Mouse (Mus musculus): ENCODE results near the gene Hist1h2ap. TPM values are rescaled to one million over a fixed set of nuclear protein-coding genes. Genes with fewer than 3 reads are reported as not detected.
A peak's percentile ranks its signal among the peaks of the same experiment; 100 is the strongest.
"Not testable (repeated sequence)": the region's sequence is repeated elsewhere in the genome, so short reads cannot be mapped to it uniquely, and the experiment has no call there.

Hist1h2ap gene
- 2,700 and 3,374 TPM in 2 replicates for polyA plus RNA-seq (2016; fragmentation: Nextera tagmentation; extraction: Ambion mirVana)

DNA sequence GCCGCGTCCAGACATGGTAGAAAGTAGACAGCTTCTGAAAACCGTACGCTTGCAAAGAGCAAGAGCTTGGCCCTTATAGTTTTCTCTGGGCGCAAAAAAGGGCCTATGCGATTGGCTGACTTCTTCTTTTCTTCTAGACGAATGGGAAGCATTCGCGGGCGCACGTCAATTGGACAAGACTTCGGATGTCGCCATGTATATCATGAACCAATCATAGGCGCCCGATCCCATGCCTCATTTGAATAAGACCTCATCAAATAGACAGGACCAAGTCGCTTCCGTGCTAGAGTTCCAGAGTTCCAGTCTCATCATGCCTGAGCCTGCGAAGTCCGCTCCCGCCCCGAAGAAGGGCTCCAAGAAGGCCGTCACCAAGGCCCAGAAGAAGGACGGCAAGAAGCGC lies at the start of gene Hist1h2ap, which contains the start of gene Hist1h2br:
Hist1h2ap (minus strand) TSS at position 47 of the 400 bp plus-strand sequence.
Hist1h2br (plus strand) TSS at position 283 of the 400 bp plus-strand sequence.
- H3K4me1 ChIP-seq; H3K27me3 ChIP-seq; H3K9me3 ChIP-seq (replicated peaks); H3K27ac ChIP-seq; H3K36me3 ChIP-seq; H3K9ac ChIP-seq; H3K4me3 ChIP-seq; H3K4me2 ChIP-seq (replicated peaks): not testable (repeated sequence)
- WGBS: no CpG with 5 or more reads among the region's 24 CpGs
- ATAC-seq (ENCODE audit: low FRiP score): peak; percentile 97

DNA sequence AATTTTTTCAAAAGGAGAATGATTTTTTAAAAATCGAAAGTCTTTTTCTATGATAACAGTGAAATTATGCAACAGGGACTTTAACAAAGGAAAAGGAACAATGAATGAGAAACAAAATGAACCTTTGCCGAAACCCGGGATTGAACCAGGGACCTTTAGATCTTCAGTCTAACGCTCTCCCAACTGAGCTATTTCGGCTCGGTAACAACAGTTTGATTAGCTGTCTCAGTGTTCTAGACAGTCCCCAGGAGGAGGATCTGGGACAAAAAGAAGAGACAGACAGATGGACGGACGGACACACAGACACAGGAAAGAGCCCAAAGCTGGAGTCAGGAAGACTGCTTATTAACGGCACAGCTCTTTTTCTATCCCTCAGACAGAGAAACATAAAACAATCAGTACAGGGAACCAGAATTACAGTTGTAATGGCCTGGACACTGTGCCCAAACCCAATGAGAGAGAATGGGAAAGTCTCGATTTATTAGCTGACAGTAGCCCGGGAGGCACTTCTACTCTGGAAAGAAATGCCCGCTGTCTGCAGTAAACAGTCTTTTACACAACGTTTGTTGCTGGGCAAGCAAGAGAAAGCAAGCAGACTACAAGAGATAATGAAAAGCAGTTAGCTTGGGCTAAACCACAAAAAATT lies 49.6 kb upstream of the Hist1h2ap start:
- under 1% methylated on average over 13 of the region's 13 CpGs for WGBS
- Histone ChIP-seq H3K9ac (no peak overlapping the region), H3K27me3 (no peaks in the 10 kb centered on the region), H3K4me2 (replicated peaks) (peak overlapping the region; percentile 38), H3K36me3 (no peaks in the 10 kb centered on the region), H3K27ac (no peak overlapping the region), H3K4me3 (peak overlapping the region; percentile 25), H3K9me3 (replicated peaks) (no peaks in the 10 kb centered on the region), H3K4me1 (no peaks in the 10 kb centered on the region)
- ATAC-seq (ENCODE audit: low FRiP score): no peak

- Histone ChIP-seq H3K27me3 (no peaks in the 10 kb centered on the region), H3K27ac (no peak overlapping the region), H3K4me2 (replicated peaks) (peak overlapping the region; percentile 38), H3K9me3 (replicated peaks) (no peaks in the 10 kb centered on the region), H3K36me3 (no peaks in the 10 kb centered on the region), H3K9ac (no peak overlapping the region), H3K4me3 (peak overlapping the region; percentile 25), H3K4me1 (no peaks in the 10 kb centered on the region)
- WGBS: 1% methylated on average over 27 of the region's 27 CpGs
- ATAC-seq (ENCODE audit: low FRiP score): no peak
Measured at GRCm38 (mm10) chr13:21881878-21882669, 48.8 kb upstream of the Hist1h2ap start.

DNA sequence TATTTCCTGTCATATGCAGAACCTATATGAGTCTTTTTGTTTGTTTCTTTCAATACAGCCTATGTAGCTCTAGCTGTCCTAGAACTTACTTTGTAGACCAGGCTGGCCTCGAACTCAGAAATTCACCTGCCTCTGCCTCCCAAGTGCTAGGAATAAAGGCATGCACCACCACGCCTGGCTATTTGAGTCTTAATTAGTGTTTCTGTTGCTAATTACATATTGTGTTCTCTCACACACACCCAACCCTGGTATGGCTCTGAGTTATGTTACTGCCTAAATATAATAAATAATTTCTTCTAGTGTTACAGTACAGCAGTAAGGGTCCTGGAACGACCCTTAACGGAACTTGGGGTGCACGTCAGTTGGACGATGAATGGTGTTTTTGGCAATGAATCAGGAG lies 47.4 kb upstream of the Hist1h2ap start:
- H3K36me3 ChIP-seq: no peaks in the 10 kb centered on the region
- no peak overlapping the region for H3K4me2 ChIP-seq (replicated peaks)
- no peak overlapping the region for H3K27ac ChIP-seq
- no peaks in the 10 kb centered on the region for H3K27me3 ChIP-seq
- no peak overlapping the region for H3K4me3 ChIP-seq
- no peak overlapping the region for H3K9ac ChIP-seq
- no peaks in the 10 kb centered on the region for H3K9me3 ChIP-seq (replicated peaks)
- ATAC-seq (ENCODE audit: low FRiP score): no peak
- no peaks in the 10 kb centered on the region for H3K4me1 ChIP-seq
- 82% methylated on average over 6 of the region's 6 CpGs for WGBS

GRCm38 (mm10) chr13:21865503-21865902 lies 32.2 kb upstream of the Hist1h2ap start:
- not testable (repeated sequence) for H3K27me3 ChIP-seq; H3K4me2 ChIP-seq (replicated peaks); H3K9me3 ChIP-seq (replicated peaks); H3K36me3 ChIP-seq; H3K27ac ChIP-seq; ATAC-seq (ENCODE audit: low FRiP score); H3K9ac ChIP-seq; H3K4me3 ChIP-seq; H3K4me1 ChIP-seq
- 84% methylated on average over 3 of the region's 3 CpGs for WGBS

DNA sequence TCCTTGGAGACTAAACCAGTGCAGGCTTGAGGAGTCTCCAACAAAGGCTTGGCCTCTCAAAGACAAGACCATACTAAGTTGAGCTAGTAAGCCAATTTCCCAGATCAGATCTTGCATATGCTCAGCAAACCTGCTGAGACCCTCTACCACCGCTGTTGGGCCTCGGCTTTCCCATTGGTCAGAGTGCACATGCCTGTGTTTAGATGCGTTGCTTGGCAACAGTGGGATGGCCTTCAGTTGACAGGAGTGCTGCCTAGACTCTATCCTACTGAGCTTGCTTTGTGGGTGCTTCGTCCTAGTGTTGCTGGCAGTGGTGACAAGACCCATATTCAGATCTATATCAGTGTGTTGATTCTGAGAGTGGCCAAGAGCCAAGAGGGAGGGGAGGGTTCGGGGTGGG lies 28.3 kb upstream of the Hist1h2ap start:
- Histone ChIP-seq H3K4me3 (no peak overlapping the region), H3K4me2 (replicated peaks) (no peak overlapping the region), H3K9me3 (replicated peaks) (0 out of 2 replicates have a peak, but pooled peaks cover 3% of the 10 kb centered on the region), H3K36me3 (no peaks in the 10 kb centered on the region), H3K27ac (no peak overlapping the region), H3K9ac (no peak overlapping the region), H3K27me3 (no peaks in the 10 kb centered on the region), H3K4me1 (no peaks in the 10 kb centered on the region)
- no peak for ATAC-seq (ENCODE audit: low FRiP score)
- WGBS: 13% methylated on average over 5 of the region's 5 CpGs

GRCm38 (mm10) chr13:21855698-21856162 lies 22.4 kb upstream of the Hist1h2ap start:
- H3K27me3 ChIP-seq: no peaks in the 10 kb centered on the region
- H3K36me3 ChIP-seq: no peaks in the 10 kb centered on the region
- H3K27ac ChIP-seq: no peak overlapping the region
- H3K4me2 ChIP-seq (replicated peaks): peak overlapping the region; percentile 48
- no peaks in the 10 kb centered on the region for H3K9me3 ChIP-seq (replicated peaks)
- H3K4me1 ChIP-seq: no peaks in the 10 kb centered on the region
- H3K4me3 ChIP-seq: peak overlapping the region; percentile 38
- under 1% methylated on average over 15 of the region's 15 CpGs for WGBS
- ATAC-seq (ENCODE audit: low FRiP score): no peak
- H3K9ac ChIP-seq: peak overlapping the region; percentile 41; the same call in 1 of the 2 replicates

DNA sequence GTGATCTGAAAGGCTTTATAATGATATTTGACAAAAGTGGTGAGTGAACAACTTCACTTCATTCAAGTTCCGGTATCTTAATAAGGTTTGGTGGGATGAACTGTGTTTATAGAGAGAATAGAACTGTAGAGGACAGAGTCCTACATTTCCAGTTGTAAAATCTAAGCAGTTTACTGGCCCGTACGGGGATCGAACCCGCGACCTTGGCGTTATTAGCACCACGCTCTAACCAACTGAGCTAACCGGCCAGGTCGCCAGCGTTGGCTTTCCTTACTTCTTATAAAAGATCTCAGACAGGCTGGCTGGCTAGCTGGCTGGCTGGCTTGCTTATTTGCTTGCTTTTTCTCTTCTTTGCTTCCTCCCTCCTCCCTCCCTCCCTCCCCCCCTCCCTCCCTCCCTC lies 21.8 kb upstream of the Hist1h2ap start:
- no peaks in the 10 kb centered on the region for H3K4me1 ChIP-seq
- no peak overlapping the region for H3K27ac ChIP-seq
- H3K9me3 ChIP-seq (replicated peaks): no peaks in the 10 kb centered on the region
- ATAC-seq (ENCODE audit: low FRiP score): peak; percentile 56; the same call in 1 of the 2 replicates
- 2% methylated on average over 11 of the region's 11 CpGs for WGBS
- H3K9ac ChIP-seq: peak overlapping the region; percentile 41; the same call in 1 of the 2 replicates
- peak overlapping the region; percentile 48 for H3K4me2 ChIP-seq (replicated peaks)
- H3K36me3 ChIP-seq: no peaks in the 10 kb centered on the region
- no peaks in the 10 kb centered on the region for H3K27me3 ChIP-seq
- H3K4me3 ChIP-seq: peak overlapping the region; percentile 38

DNA sequence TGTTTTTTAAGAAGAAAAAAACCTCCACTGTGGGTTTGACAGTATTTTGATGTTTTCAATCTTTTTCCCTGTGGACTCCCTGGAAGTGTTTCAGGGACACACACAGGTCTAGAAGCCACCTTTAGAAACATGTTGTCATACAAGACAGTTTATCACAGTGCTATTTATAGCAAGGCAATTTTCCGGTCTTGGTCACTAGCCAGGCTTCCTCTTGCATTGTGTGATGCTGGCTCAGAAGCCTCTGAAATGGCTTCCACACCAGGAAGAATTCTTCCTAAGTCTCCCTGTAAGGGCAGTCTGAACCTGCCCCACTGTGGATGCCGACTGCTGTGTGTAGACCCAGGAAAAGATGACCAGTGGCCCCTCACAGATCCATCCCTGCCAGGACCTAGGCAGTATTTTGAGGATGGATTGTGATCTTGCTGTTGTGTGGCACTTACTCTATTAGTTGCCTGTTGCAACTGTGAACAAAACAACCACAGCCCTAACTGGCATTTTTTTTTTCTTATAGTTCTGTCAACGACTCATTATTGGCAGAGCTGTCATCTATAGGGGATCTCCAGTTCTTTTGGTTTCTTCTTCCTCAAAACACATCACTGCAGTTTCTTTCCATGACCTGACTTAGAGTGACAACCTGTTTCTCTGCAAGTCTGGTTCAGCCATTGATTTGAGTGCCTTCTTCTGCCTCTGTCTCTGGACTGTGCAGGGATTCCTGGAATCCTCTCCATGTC lies 19.1 kb upstream of the Hist1h2ap start:
- H3K4me3 ChIP-seq: no peak overlapping the region
- ATAC-seq (ENCODE audit: low FRiP score): no peak
- WGBS: 74% methylated on average over 3 of the region's 3 CpGs
- H3K4me1 ChIP-seq: no peaks in the 10 kb centered on the region
- H3K4me2 ChIP-seq (replicated peaks): no peak overlapping the region
- no peak overlapping the region for H3K9ac ChIP-seq
- no peaks in the 10 kb centered on the region for H3K36me3 ChIP-seq
- no peaks in the 10 kb centered on the region for H3K27me3 ChIP-seq
- no peak overlapping the region for H3K27ac ChIP-seq
- H3K9me3 ChIP-seq (replicated peaks): no peaks in the 10 kb centered on the region

DNA sequence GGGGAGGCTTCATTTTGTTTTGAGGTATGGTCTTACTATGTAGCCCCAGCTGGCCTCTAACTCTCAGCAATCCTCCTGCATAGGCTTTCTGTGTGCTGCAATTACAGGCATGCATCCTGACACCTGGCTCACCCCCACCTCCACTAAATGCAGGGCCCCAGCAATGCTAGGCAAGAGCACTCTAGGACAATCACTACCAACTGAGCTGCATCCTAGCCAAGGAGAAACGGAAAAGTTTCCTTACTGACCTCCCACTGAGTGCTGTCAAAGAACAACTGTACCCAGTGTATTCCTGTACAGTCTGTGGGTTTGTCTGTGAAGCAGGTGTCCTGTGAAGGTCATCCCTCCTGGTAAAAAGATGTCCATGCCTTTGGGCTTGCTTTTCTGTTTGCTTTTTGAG lies 17.4 kb upstream of the Hist1h2ap start:
- ATAC-seq (ENCODE audit: low FRiP score); H3K27me3 ChIP-seq; H3K4me1 ChIP-seq; H3K4me2 ChIP-seq (replicated peaks); H3K27ac ChIP-seq; H3K9me3 ChIP-seq (replicated peaks); H3K9ac ChIP-seq; H3K36me3 ChIP-seq; H3K4me3 ChIP-seq: not testable (repeated sequence)
- WGBS: 23% methylated on average over 1 of the region's 1 CpGs

DNA sequence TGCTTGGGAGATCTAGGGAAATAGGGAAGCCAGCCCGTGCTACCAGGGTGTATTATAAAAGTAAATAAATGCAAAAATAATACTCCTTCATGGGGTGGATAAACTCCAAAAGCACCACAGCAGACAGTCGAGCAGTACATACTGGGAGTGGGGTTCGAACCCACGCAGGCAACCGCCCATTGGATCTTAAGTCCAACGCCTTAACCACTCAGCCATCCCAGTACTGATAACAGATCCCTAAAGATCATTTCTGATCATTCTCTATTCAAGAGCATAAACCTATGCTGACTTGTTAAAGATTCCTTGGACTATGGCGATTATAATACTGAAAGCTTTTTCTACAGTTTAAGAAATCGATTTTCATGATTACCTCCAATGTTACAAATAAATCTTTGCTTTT lies 14.6 kb upstream of the Hist1h2ap start:
- no peak for ATAC-seq (ENCODE audit: low FRiP score)
- Histone ChIP-seq H3K9me3 (replicated peaks) (no peaks in the 10 kb centered on the region), H3K9ac (no peak overlapping the region), H3K36me3 (no peaks in the 10 kb centered on the region), H3K4me1 (no peaks in the 10 kb centered on the region), H3K4me3 (no peak overlapping the region), H3K27me3 (no peaks in the 10 kb centered on the region), H3K4me2 (replicated peaks) (no peak overlapping the region), H3K27ac (no peak overlapping the region)
- 24% methylated on average over 8 of the region's 8 CpGs for WGBS

DNA sequence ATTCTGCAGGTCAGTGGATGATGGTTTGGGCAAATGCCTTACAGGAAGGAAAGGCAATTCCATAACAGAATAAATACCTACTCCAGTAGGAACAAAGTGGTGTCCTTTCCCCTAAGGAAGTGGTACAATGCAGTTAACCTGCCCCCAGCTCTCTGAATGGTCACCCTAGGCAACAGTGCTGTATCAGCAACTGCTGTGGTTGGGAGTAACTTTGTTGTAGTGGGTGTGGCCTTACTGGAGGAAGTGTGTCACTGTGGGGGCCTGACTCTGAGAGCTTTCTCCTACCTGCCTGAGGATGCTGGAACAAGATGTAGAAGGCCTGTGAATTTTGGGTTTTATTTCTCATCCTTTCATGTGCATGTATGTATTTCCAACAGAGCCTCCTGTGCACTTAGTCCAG lies 13.0 kb upstream of the Hist1h2ap start:
- H3K36me3 ChIP-seq; H3K9ac ChIP-seq; ATAC-seq (ENCODE audit: low FRiP score); H3K4me1 ChIP-seq; H3K27ac ChIP-seq; H3K27me3 ChIP-seq; H3K9me3 ChIP-seq (replicated peaks); H3K4me2 ChIP-seq (replicated peaks); H3K4me3 ChIP-seq: not testable (repeated sequence)
